Mouse (Mus musculus) embryo, embryonic 10 days (tissue): ENCODE results near the gene Tmem52b.

ENCODE experiments used
- DNase-seq: peaks from one replicate; pipeline ENCODE4 v3.0.0-alpha.2; 2015; ENCODE audit warnings: low spot score

The Tmem52b gene

GRCm38 (mm10) chr6:129532556-129532941 is 20.2 kb downstream of the Tmem52b start:
- peak; percentile 22 for DNase-seq

DNA sequence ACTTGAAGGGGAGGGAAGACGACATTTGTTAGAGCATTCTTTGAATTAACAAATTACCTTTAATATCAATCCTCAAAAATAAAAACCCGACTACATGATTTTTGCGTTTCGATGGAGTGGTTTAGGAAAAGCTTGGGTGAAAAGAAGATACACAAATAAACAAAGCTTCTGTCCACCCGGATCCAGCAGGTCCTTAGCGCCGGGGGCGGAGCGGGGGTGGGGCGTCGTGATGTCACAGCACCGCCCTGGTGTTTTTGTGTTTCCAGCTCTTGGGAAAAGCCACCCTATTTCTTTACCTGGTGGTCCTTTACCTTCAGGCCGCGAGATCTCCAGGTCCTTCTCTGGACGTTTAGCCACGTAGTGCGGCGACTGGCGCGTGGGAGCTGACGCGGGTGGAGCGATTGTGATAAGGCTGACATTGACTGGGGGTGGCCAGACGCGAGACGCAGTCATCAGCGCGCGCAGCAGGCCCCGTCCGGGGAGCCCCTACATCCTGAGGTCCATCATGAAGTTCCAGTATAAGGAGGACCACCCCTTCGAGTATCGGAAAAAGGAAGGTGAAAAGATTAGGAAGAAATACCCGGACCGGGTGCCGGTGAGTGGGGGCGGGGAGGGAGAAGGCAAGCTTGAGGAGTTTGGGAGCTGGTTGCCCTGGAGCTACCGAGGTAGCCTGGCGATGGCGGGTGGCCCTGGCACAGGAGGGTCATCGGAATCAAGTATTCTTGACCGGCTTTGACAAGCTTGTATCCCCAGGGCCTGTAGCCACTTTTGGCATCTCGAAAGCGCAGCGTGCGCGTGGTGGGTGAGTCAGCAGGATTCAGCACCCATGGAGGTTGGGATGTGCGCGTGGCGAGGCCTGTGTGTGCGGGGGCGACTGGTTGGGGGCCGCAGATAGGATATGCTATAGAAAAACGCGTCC is 20.8 kb downstream of the Tmem52b start, which contains the start of gene Gabarapl1:
Gabarapl1 (plus strand) TSS at position 219 of the 919 bp plus-strand sequence.
- DNase-seq = peak; percentile 78

DNA sequence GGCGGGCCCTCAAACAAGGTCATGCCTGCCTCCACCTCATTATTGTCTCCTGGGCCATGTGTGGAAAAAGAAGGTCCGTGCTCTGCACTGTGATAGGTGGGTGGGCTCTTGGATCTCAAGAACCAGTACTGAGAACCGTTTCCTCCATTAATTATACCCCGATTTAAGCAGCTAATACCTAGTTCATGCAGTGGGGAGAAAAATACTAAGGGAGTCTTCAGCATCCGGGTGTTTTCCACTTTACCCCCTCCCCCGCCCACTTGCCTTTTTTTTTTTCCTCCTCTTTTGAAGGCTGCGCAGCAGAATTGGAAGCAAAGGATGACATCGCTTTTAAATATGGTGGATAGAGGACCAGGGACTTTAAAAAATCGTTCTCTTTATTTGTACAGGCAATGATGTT is 21.7 kb downstream of the Tmem52b start:
- no peak for DNase-seq

GRCm38 (mm10) chr6:129534627-129535190 is 22.4 kb downstream of the Tmem52b start:
- DNase-seq = no peak

GRCm38 (mm10) chr6:129535723-129536122 is 23.4 kb downstream of the Tmem52b start:
- DNase-seq = no peak

GRCm38 (mm10) chr6:129538555-129538954 is 26.2 kb downstream of the Tmem52b start:
- DNase-seq = no peak

DNA sequence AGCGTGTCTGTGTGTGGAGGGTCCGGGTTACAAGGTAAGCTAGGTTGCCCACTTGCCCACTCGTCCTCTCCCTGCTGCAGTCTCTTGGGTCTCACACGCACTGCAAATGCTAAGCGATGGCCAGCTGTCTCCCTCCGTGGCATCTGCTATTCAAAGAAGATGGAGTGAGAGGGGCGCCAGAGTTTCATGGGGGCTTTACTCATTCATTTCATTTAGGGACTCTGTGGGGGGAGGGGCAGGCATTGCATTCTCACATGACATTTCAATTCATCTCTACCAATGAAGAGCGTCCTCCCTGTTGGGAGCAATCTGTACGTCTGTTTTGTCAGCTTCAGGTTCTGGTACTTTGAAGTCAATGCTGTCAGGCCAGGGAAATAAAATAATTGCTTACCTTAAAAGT is 29.6 kb downstream of the Tmem52b start:
- no peak for DNase-seq

GRCm38 (mm10) chr6:129542540-129542939 is 30.2 kb downstream of the Tmem52b start:
- DNase-seq = no peak

DNA sequence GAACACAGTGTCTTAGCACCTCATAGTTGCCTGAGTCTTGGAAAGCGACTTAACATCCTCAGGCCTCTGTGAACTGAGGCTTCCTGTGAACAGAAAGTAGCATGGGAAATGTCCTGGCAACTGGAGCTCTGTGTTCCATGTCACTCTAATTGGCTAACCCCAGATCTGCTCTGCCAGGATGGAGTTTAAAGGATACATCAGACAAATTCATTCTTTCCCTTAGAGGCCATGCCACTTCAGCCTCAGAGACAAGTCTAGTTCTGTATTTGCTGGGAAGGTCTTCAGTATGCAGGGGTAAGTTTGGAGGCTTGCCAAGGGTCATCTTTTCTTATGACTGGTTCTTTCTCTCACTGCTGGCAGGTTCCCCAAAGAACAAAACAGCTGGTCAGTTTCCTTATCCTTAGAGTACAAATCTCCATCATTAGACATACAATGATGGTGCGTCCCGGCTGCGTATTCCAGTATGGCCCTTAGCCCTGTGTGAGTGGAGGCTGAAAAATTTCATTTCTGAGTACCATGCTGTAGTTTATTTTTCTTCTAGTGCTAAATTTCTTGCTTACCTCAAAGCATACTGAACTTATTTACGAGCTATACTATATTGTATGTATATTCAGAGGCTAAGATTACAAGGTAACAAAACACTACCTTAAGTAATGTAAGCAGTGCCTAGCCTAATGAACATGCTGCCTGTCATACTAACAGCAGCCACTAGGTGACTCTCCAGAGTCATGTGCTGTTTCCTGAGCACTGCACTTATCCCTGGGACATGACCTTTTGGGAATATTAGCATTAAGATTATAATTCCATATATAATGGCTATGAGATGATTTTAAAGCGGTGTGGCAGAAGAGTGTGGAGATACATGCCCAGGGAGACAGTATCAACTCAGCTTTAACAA is 31.6 kb downstream of the Tmem52b start:
- DNase-seq = peak; percentile 80

- no peak for DNase-seq
Observed at GRCm38 (mm10) chr6:129547277-129547676, 34.9 kb downstream of the Tmem52b start.

GRCm38 (mm10) chr6:129548009-129548408 is 35.7 kb downstream of the Tmem52b start:
- no peak for DNase-seq

DNA sequence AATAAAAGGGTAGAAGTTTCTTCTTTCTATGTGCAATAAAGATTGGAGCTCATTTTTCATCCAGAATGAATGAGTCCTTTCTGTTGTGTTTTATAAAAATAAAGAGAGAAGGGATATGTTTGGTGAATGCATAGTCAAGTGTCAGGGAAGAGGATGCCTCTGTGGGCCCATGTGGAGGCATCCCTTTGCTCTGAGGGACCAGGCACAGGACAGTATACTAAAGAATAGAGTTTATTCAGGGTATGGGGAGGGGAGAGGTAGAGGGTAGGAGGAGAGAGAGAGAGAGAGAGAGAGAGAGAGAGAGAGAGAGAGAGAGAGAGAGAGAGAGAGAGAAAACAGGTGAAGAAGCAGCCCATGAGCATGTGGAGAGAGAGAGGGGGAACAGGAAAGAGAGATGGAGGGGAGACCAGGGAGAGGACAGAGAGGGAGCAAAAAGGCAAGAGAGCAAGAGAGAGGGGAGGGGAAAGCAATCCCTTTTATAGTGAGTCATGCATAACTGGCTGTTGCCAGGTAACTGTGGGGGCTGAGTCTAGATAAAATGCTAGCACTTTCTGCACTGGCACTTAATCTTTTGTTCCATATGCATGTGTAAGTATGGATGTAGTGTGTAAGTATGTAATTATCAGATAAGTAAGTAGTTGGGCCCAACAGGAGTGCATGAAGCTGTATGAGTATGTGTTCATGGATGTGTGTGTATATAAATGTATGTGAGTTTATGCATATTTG is 45.1 kb downstream of the Tmem52b start:
- DNase-seq = peak; percentile 45

GRCm38 (mm10) chr6:129558946-129559640 is 46.7 kb downstream of the Tmem52b start:
- peak; percentile 91 for DNase-seq

- no peak for DNase-seq
Observed at GRCm38 (mm10) chr6:129559641-129560027, 47.3 kb downstream of the Tmem52b start.

DNA sequence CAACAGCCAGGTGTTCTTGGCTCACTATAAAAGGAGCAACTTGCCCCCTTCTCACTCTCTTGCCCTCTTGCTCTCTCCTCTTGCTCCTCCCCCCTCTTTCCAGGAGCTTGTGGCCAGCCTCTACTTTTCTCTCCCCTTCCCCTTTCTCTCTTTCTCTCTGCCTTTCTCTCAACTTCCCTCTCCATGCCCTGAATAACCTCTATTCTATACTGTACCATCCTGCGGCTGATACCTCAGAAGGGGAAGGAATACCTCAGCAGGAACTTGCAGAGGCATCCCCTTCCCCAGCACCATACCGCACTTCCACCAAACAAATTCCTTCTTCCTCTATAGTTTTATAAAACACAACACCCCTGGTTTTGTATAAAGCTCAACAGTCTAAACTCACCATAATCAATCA is 52.9 kb downstream of the Tmem52b start:
- no peak for DNase-seq
